Mouse (Mus musculus) kidney, adult 8-10 months (tissue): Measurements from ENCODE around the gene Plscr4.

ENCODE experiments used
- DNase-seq, 2 experiments: peaks; one replicate each; pipeline ENCODE4 v3.0.0; 2022

Gene Plscr4

DNA sequence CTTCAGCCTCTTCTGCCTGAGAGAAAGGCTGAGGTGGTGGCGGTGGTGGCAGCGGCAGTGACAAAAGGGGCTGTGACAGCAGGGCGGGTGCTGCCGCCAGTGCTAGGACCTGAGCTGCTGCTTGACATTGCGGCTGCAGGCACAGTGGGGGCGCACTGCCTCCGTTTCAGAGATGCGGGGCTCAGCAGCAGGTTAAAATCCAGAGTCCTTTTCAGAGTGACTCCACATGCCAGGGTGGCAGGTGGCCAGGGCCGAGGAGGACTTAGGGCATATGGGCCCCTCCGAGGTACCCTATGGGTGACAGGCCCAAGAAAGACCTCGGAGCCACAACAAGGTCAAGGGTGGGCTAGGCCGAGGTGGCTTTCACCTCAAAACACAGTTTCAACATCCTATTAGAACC lies 59.9 kb downstream of the Plscr4 start:
- peak in 1 of 2 experiments; percentile 28 for DNase-seq

DNA sequence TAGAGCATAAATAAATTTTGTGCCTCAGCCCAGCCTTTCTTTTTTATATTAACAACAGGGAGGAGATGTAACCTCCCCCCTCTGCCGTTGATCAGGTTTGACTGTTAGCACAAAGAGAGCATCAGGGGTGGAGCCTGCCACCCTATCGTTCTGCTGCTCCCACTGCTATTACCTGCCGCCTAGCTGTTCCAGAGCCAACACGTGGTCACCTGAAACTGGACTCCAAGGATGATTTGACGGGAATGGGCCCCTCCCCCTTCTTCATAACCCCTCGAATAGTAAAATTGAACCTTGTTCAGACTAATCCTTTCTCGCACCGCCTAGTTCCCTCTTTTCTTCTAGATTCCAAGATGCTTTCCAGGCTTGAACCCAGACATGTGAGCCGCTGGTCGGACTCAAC lies 63.6 kb downstream of the Plscr4 start:
- peak; percentile 15 to 26 for DNase-seq

- peak in 1 of 2 experiments; percentile 16 for DNase-seq
Measured at GRCm38 (mm10) chr9:92524506-92524905, 67.3 kb downstream of the Plscr4 start.

- no peak for DNase-seq
Measured at GRCm38 (mm10) chr9:92530055-92530454, 72.9 kb downstream of the Plscr4 start.

DNA sequence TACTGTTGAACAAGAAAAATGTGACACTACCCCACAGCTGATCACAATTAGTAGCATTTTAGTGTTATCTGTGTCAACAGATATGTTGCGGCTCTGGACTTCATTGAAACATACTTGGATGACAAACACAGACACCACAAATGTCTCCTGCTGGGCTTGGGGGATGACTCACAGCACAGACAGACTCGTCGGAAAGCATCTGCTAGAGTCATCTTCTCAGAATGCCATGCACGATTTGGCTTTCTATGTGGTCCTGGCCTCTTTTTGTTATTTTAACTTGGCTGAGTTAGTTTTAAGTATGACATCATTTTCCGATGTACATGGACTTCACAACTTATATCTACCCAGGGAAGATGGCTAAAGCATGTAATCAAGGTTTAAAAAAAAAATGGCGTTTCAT lies 80.6 kb downstream of the Plscr4 start:
- DNase-seq = no peak

GRCm38 (mm10) chr9:92538216-92538615 lies 81.0 kb downstream of the Plscr4 start:
- no peak for DNase-seq
